Mouse (Mus musculus) subcutaneous adipose tissue, adult 2 months (tissue): ENCODE data around the gene Gm16485. TPM values are rescaled to one million over a fixed set of nuclear protein-coding genes. Genes with fewer than 3 reads are reported as not detected.

Experiments used
- polyA plus RNA-seq: library from polyadenylated mRNA; depleted of rRNA; stranded (reverse); fragments of >200 nt; gene quantifications from 2 replicates; pipeline ENCODE4 v1.2.3, GENCODE M21; 2012; ENCODE audit warnings: low replicate concordance; rRNA removed

Gene Gm16485
- polyA plus RNA-seq = 0.07 and 19.7 TPM in 2 replicates

GRCm38 (mm10) chr9:8971491-8971890, at the start of gene Gm16485:
Gm16485 (plus strand) TSS chr9:8971791.

Other genes with a start within 250 kb of the Gm16485 start
- gene Pgr, start 72.0 kb upstream of the Gm16485 start, polyA plus RNA-seq = 0.32 and 108 TPM in 2 replicates